Mouse (Mus musculus): ENCODE measurements around the gene Sdccag8. TPM values are rescaled to one million over a fixed set of nuclear protein-coding genes. Genes with fewer than 3 reads are reported as not detected.
"Not testable (repeated sequence)": the region's sequence is repeated elsewhere in the genome, so short reads cannot be mapped to it uniquely, and the experiment has no call there.

The Sdccag8 gene
- total RNA-seq, 2 experiments from 2014 or later, result 4.0 to 4.9 TPM

- intact Hi-C loops (cut with DNase I), result loop anchor here (2.0 kb wide), 1 partner anchor 95 kb away; no protein-coding TSS in a partner anchor
- H3K4me3 ChIP-seq, result no peak overlapping the region
- H3K27ac ChIP-seq, result no peak overlapping the region
- TF ChIP-seq CTCF (IDR thresholded peaks at IDR 0.05), result peak; percentile 22; the same call in 1 of the 2 replicates
- DNase-seq, result peak; percentile 81
Measured at GRCm38 (mm10) chr1:176915946-176916345, 101.5 kb downstream of the Sdccag8 start.

DNA sequence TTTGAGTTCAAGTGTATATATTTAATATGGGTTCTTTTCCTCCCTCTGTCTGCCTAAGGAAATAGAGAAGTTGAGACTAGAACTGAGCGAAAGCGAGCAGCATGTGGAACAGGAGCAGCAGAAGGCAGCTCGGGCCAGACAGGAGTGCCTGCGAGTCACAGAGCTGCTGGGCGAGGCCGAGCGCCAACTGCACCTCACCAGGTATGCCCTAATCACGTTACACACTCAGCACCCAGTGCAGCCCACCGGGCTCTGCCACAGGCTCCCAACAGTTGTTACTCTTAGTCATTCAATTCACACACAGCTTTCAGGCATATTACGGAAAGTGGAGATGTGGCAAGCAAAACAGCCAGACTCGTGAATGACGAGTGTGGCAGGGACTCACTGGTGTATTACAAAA, 105.0 kb downstream of the Sdccag8 start:
- no peak for TF ChIP-seq CTCF (IDR thresholded peaks at IDR 0.05)
- intact Hi-C loops (cut with DNase I), result no loop called here
- no peak overlapping the region for H3K4me3 ChIP-seq
- H3K27ac ChIP-seq, result no peak overlapping the region
- no peak for DNase-seq

DNA sequence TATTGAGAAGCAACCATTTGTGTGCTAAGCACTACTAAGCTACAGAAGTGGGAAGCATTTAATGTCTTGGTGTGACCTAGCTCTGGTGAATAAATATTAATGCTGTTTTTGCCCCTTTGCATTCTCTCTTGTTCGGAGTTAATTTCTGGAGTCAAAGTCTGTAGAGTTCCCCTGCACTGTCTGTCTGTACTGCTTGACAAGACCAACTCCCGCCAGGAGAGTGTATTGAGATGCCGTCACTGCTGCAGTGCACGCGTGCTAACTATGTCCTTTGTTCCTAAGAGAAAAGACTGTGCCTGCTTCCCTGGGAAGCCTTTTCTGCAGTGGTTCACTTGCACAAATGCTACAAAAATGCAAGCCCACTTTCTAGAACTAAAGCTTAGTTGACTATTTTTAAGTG, 108.4 kb downstream of the Sdccag8 start:
- TF ChIP-seq CTCF (IDR thresholded peaks at IDR 0.05), result no peak
- intact Hi-C loops (cut with DNase I), result no loop called here
- DNase-seq, result no peak
- H3K4me3 ChIP-seq, result no peak overlapping the region
- H3K27ac ChIP-seq, result no peak overlapping the region

DNA sequence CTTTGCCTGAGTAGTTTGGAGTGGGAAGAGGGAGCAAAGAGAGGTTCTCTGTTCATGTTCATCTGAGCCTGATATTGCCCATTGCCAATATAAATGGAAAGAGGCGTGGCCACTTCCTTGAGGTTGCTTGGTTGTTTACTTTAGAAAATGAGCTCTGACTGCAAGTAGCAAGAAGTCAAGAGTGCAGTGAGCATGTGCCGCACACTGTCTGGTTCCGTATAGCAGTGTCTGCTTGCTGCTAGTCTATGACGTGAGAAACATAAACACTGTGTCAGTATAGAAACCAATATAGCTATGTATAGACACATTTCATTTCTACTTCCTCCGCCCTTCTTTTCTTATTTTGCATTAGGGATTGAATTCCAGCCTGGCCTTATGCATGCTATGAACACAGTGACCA, 111.5 kb downstream of the Sdccag8 start:
- intact Hi-C loops (cut with DNase I), result no loop called here
- no peak for TF ChIP-seq CTCF (IDR thresholded peaks at IDR 0.05)
- H3K4me3 ChIP-seq, result no peak overlapping the region
- no peak for DNase-seq
- H3K27ac ChIP-seq, result no peak overlapping the region

GRCm38 (mm10) chr1:176927312-176927711, 112.9 kb downstream of the Sdccag8 start:
- no peak for DNase-seq
- intact Hi-C loops (cut with DNase I), result no loop called here
- Histone ChIP-seq H3K27ac (no peak overlapping the region), H3K4me3 (no peak overlapping the region)
- no peak for TF ChIP-seq CTCF (IDR thresholded peaks at IDR 0.05)

- H3K4me3 ChIP-seq, result peak overlapping the region; percentile 1; the same call in 1 of the 2 replicates
- H3K27ac ChIP-seq, result no peak overlapping the region
- TF ChIP-seq CTCF (IDR thresholded peaks at IDR 0.05), result no peak
- peak; percentile 83 for DNase-seq
- intact Hi-C loops (cut with DNase I), result no loop called here
Measured at GRCm38 (mm10) chr1:176929710-176930109, 115.2 kb downstream of the Sdccag8 start.

- no peak for TF ChIP-seq CTCF (IDR thresholded peaks at IDR 0.05)
- intact Hi-C loops (cut with DNase I), result no loop called here
- H3K4me3 ChIP-seq, result no peak overlapping the region
- DNase-seq, result no peak
- H3K27ac ChIP-seq, result no peak overlapping the region
Measured at GRCm38 (mm10) chr1:176930574-176930973, 116.1 kb downstream of the Sdccag8 start.

DNA sequence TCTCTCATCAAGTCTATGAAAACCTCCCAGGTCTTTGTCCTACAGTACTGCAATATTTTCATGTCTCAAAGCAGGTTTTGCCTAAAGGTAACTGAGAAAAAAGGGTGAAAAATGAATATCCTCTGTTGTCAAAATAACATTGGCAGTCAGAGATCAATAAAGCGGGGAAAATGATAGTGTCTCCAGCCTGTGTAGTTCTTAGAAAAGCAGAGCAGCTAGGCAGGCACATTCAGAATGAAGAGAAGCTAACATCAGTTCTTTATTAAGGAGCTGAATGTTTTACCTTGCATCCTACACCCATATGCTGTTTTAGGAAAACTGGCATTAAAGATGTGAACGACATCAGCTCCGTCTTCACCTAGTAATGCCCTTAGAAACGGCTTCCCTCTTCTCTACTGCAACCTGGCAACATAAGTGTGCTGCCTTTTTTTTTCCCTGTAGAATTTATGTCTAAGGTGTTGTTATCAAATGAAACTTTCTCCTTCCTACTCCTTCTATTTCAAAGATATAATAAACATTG, 116.6 kb downstream of the Sdccag8 start:
- no peak for DNase-seq
- Histone ChIP-seq H3K4me3 (no peak overlapping the region), H3K27ac (no peak overlapping the region)
- TF ChIP-seq CTCF (IDR thresholded peaks at IDR 0.05), result no peak
- intact Hi-C loops (cut with DNase I), result no loop called here

- TF ChIP-seq CTCF (IDR thresholded peaks at IDR 0.05), result no peak
- DNase-seq, result no peak
- no peak overlapping the region for H3K4me3 ChIP-seq
- H3K27ac ChIP-seq, result no peak overlapping the region
- intact Hi-C loops (cut with DNase I), result no loop called here
Measured at GRCm38 (mm10) chr1:176931511-176931910, 117.1 kb downstream of the Sdccag8 start.

GRCm38 (mm10) chr1:176932320-176932950, 118.0 kb downstream of the Sdccag8 start:
- intact Hi-C loops (cut with DNase I), result no loop called here
- Histone ChIP-seq H3K4me3 (no peak overlapping the region), H3K27ac (no peak overlapping the region)
- TF ChIP-seq CTCF (IDR thresholded peaks at IDR 0.05), result no peak
- no peak for DNase-seq

GRCm38 (mm10) chr1:176933319-176933718, 118.9 kb downstream of the Sdccag8 start:
- DNase-seq, result peak; percentile 81
- intact Hi-C loops (cut with DNase I), result loop anchor here (1.0 kb wide), 1 partner anchor 76 kb away; no protein-coding TSS in a partner anchor

GRCm38 (mm10) chr1:176934043-176934762, 119.7 kb downstream of the Sdccag8 start:
- TF ChIP-seq CTCF (IDR thresholded peaks at IDR 0.05), result no peak
- intact Hi-C loops (cut with DNase I), result no loop called here
- DNase-seq, result no peak

More at GRCm38 (mm10) chr1:176933319-176933718, 118.9 kb downstream of the Sdccag8 start:
- H3K4me3 ChIP-seq, result peak overlapping the region; percentile 60
- TF ChIP-seq CTCF (IDR thresholded peaks at IDR 0.05), result no peak
- H3K27ac ChIP-seq, result peak overlapping the region; percentile 70

GRCm38 (mm10) chr1:176939901-176940341, 125.5 kb downstream of the Sdccag8 start:
- TF ChIP-seq CTCF (IDR thresholded peaks at IDR 0.05), result no peak
- peak; percentile 42 for DNase-seq
- peak overlapping the region; percentile 52 for H3K27ac ChIP-seq
- intact Hi-C loops (cut with DNase I), result no loop called here
- H3K4me3 ChIP-seq, result peak overlapping the region; percentile 48

More at GRCm38 (mm10) chr1:176934043-176934762, 119.7 kb downstream of the Sdccag8 start:
- H3K4me3 ChIP-seq, result no peak overlapping the region
- no peak overlapping the region for H3K27ac ChIP-seq

DNA sequence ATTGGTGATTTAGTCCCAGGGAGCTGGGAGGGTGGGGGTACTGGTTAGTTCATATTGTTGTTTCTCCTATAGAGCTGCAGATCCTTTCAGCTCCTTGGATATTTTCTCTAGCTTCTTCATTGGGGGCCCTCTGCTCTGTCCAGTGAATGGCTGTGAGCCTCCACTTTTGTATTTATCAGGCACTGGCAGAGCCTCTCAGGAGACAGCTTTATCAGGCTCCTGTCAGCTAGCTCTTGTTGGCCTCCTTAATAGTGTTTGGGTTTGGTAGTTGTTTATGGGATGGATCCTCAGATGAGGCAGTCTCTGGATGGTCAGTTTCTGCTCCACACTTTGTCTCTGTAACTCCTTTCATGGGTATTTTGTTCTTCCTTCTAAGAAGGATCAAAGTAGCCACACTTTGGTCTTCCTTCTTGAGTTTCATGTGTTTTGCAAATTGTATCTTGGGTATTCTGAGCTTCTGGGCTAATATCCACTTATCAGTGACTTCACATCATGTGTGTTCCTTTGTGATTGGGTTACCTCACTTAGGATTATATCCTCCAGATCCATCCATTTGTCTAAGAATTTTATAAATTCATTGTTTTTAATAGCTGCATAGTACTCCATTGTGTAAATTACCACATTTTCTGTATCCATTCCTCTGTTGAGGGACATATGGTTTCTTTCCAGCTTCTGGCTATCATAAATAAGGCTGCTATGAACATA, 127.0 kb downstream of the Sdccag8 start:
- DNase-seq; H3K4me3 ChIP-seq; H3K27ac ChIP-seq; intact Hi-C loops (cut with DNase I): not testable (repeated sequence)

Data from gastrocnemius, adult 2 months (tissue).